Mouse (Mus musculus): Measurements from ENCODE around the gene Elf3.
A peak's percentile ranks its signal among the peaks of the same experiment; 100 is the strongest.

DNA sequence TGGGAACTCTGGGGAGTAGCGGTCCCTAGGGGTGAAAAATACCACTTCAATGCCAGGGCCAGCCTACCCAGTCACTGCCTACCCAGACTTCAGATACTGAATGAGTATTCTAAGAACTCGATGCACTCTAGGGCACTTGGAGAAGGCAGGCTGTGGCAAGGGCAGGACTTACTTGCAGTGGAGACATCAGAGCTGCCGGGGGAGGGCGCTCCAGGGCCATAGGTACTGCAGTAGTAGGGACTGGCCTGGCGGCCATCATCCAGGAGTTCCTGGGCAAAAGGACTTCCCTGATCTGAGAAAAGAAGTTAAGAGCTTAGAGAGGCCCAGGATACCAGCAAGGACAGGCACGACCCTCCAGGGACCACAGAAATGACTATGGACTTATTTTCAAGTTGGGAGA, 2.1 kb downstream of the Elf3 start:
- peak; percentile 72 for TF ChIP-seq CTCF (IDR thresholded peaks at IDR 0.05; ENCODE audit: low read depth)
- TF ChIP-seq EP300 (optimal IDR thresholded peaks at IDR 0.05): no peak
